Mouse (Mus musculus): ENCODE measurements around the gene Bmp6.

The Bmp6 gene

GRCm38 (mm10) chr13:38515431-38515830, 170.5 kb downstream of the Bmp6 start:
- DNase-seq (ENCODE audit: low spot score), result no peak

DNA sequence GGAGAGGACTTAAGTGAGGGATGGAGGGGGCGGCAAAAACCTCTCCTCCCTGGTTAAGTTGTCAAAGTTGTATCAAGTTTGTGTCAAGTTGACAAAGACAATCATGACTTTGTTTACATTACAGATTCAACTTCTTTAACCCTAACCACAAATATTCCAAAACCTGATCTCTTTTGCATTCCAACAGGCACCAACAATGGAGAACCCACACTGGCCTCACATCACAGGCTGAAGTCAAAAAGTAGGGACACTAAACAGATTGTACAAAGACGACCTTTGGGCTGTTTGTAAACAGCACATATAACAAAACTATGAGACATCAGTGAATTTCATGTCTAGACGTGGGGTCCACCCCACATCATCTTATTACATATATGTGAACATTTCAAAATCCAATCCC, 170.9 kb downstream of the Bmp6 start:
- DNase-seq (ENCODE audit: low spot score), result no peak

DNA sequence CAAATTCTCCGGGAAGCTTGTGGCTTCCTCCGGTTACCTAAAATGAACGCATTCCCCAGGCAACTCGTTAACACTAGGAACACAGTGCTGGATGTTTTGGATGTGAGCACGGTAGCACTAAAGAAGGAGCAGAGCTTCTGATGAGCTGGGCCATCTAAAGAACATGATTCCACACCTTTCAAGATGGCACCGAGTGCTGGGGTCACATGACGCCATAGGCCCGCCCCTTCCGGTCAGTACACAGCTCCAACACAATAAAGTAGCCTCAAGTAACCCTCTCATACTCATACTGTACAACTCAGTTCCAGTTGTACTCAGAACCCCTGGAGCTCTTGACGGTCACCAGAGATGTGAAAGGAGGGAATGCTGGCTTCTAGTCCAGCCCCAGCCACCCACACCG, 171.7 kb downstream of the Bmp6 start:
- no peak for DNase-seq (ENCODE audit: low spot score)

DNA sequence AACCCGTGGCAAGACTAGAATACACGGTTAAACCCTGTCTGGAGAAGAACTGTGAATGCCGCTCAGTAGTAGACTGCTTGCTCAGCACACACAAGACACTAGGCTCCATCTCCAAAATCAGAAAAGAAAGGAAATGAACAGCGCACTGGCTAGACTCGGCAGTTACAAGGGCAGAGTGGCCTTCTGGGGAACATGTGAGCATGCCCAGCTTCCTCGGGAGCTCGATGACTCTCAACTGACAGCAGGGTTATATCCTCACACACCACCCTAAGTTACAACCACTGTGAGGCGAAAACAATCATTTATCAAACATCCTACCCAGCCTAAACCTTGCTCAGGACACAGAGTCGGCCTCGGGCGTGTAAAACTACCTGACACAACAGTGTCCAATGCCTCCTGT, 175.4 kb downstream of the Bmp6 start:
- DNase-seq (ENCODE audit: low spot score), result no peak

- no peak for DNase-seq (ENCODE audit: low spot score)
Observed at GRCm38 (mm10) chr13:38522056-38522654, 177.2 kb downstream of the Bmp6 start.

DNA sequence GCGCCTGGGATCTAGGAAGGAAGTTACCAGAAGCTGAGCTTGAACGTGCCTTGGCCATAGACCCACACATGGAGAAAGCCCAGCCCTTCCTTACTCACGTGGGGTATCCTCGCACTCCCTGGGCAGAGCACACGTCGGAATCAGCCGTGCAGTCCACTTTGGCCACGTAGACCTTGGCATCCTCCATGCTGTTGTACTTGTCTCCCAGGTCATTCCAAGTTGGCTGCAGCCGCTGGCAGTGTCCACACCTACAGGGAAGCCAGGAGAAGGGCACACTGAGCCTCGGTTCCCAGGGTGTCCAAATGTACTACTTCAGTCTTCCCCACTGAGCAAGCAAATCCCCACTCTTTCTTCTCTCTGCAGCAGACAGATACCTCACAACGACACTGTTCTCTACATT, 178.3 kb downstream of the Bmp6 start:
- no peak for DNase-seq (ENCODE audit: low spot score)

DNA sequence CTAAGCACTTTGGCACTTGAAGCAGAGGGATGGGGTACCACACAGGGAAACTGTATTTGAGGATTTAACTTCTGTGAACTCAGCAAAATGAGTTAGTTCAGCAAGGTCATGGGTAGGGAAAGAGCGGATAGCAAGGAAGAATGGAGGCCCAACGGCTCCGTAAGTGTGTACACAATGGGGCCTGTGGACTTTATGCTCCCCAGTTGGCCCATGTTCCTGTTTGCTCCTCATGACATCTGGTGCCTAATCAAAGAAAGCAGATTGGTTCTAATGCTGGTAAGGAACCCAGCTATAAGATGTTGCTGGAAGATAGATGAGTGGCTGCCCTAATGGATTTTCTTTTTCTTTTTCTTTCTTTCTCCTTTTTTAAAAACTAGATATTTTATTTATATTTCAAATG, 180.4 kb downstream of the Bmp6 start:
- no peak for DNase-seq (ENCODE audit: low spot score)

GRCm38 (mm10) chr13:38526116-38526515, 181.2 kb downstream of the Bmp6 start:
- DNase-seq (ENCODE audit: low spot score), result no peak

GRCm38 (mm10) chr13:38527041-38527796, 182.3 kb downstream of the Bmp6 start:
- DNase-seq (ENCODE audit: low spot score), result no peak

DNA sequence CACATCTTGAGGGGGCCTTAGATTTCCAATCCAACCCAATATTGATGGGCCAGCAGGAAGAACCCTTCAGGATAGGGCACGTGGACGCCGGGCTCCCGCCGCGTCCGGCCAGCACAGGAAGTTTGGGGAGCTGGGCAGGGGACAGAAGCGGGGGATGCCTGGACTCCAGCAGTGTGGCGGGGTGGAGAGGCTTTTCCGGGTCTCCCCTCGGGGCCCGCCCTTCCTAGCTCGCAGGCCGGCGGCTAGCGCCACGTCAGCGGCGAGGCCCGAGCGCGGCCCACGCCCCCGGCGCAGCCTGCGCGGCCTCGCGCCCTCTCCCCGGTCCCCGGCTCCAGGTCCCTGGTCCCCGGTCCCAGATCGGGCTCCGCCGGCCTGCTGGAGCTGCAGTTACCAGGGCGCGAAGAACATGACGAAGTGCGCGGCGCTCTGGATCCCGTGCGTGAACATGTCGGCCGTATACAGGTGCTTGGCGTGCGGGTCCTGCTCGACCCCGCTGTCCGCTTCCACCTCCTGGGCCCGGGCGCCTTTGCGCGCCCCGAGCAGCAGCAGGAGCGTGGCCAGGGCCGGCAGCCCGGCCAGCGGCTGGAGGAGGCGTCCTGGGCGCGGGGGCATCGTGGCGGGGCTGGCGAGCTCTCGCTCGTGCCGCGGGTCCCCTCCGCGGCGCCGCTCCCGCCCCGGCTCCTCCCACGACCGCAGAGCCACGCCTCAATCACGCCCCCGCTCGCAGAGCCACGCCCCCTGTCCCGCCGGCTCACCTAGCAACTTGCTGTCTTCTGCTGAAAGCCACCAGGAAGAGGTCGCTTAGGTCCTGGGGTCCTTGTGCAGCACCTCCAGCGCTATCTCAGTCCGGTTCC, 183.1 kb downstream of the Bmp6 start:
- peak; percentile 87 for DNase-seq (ENCODE audit: low spot score)

GRCm38 (mm10) chr13:38528687-38529294, 183.9 kb downstream of the Bmp6 start, which contains the start of gene Txndc5:
Gene Txndc5 (minus strand): TSS chr13:38528824.
- peak; percentile 5 for DNase-seq (ENCODE audit: low spot score)

- DNase-seq (ENCODE audit: low spot score), result no peak
Observed at GRCm38 (mm10) chr13:38529576-38529975, 184.7 kb downstream of the Bmp6 start.

- DNase-seq (ENCODE audit: low spot score), result no peak
Observed at GRCm38 (mm10) chr13:38531498-38531897, 186.6 kb downstream of the Bmp6 start.

- DNase-seq (ENCODE audit: low spot score), result no peak
Observed at GRCm38 (mm10) chr13:38533461-38533860, 188.6 kb downstream of the Bmp6 start.

DNA sequence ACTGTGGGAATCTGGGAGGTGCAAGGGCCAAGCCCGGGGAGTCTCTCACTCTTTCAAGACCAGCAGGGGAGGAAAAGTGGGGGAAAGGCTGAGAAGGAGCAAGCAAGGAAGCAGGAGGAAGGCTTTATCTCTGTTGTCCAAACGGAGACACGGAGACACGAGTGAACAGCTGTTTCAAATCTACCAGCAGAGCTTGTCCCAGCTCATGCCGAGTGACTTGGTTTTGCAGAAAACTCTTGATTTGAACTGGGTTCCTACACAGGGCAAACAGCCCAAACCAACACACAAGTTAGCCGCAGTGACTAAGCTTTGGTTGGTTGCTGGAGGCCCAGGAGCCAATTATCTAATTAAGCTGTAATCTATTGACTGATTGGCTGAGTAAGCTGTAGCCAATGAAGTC, 189.1 kb downstream of the Bmp6 start:
- no peak for DNase-seq (ENCODE audit: low spot score)

GRCm38 (mm10) chr13:38534731-38535130, 189.8 kb downstream of the Bmp6 start:
- no peak for DNase-seq (ENCODE audit: low spot score)

DNA sequence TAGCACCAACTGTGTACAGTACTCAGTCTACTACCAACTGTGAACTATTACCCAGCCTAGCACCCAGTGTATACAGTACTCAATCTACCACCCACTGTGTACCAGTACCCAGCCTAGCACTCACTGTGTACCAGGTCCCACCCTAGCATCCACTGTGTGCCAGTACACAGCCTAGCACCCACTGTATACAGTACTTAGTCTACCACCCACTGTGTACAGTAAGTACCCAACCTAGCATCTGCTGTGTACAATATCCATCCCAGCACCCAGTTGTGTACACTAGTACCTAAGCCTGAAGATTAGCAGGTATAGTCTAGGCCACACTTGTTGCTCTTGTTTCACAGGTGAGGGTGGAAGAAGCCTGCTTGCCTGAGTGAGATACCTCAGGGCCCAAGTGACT, 192.6 kb downstream of the Bmp6 start:
- no peak for DNase-seq (ENCODE audit: low spot score)

DNA sequence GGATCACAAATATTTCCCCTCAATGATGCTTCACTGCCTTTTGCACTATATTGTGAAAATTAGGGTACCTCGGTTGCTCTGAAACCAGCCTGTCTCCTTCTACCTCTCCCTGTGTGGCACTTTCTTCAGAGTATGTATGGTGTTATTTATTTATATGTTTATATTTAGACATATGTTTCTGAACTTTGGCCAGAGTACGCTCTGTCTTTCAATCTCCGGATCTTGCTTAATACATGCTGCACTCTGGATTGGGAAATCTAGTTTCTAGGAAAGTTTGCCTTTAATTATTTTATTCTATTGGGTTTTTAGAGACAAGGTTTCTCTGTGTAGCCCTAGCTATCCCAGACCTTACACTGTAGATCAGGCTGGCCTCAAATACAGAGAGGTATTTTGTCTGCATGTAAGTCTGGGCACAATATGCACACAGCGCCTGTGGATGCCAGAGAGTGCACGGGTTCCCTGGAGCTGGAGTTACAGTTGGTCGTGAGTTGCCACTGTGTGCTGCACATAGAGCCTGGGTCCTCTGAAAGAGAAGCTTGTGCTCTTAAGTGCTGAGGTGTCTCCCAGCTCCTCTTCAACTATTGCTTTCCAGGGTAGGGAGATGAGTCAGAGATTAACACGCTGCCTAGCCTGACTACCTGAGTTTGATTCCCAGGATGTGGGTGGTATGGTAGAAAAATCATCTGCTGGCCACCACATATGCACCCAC, 194.4 kb downstream of the Bmp6 start:
- DNase-seq (ENCODE audit: low spot score), result no peak

GRCm38 (mm10) chr13:38543455-38544125, 198.7 kb downstream of the Bmp6 start:
- DNase-seq (ENCODE audit: low spot score), result no peak

DNA sequence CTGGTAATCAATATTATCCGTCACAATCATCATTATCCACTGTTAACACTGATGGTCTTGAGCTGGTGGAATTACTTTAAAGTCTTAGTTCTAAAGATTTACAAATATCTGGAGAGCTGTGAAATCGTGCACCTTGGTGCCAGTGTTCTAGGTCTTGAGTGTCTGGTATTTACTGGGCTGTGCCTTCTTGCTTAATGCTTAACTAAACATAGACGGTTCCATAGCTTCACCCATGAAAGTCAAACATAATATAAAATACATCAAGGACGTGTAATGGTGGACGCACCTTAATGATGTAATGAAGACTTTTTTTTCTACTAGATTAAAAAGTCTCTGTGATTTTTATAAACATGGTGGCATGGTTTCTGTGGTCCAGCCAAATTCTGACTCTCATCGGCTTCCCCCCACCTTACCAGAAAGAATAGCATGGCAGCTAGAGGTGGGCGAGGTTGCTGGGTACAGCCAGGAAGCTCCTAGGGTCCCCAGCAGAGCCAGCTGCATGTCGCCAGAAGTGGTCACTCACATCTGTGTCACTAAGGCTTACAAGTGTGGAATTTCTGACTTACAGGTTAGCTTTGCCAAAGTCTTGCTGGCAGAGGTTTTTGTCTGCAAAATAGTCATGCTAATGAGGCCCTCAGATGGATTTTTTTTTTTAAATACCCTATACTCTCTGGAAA, 200.0 kb downstream of the Bmp6 start:
- DNase-seq (ENCODE audit: low spot score), result no peak

DNA sequence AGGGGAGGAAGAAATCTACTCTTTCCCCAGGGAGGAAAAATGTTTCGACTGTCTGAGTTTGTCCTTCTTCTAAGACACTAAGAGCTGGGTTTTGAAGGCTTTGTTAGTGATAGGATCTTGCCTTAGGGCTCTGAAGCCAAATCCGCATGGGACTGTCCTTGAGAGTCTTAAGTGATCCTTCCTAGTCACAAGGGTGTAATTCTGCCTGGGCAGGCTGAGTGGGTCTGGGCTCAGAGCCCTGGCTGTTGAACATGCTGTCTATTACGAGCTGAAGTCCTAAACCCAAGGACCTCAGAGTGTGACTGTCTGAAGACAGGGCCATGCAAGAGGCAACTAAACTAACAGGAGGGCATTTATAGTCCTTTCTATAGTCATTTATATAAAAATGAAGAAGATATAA, 200.6 kb downstream of the Bmp6 start:
- DNase-seq (ENCODE audit: low spot score), result no peak
